Mouse (Mus musculus) retina, embryonic 14.5 days (tissue): ENCODE data around the gene F2rl3.
A peak's percentile ranks its signal among the peaks of the same experiment; 100 is the strongest.

Experiments
- DNase-seq: peaks from one replicate; pipeline ENCODE4 v3.0.0-alpha.2; 2015; ENCODE audit warnings: low spot score

F2rl3 gene

GRCm38 (mm10) chr8:72761322-72762051 lies at the start of gene F2rl3:
F2rl3 (plus strand) TSS chr8:72761880.
- DNase-seq, result no peak

GRCm38 (mm10) chr8:72712569-72712968 lies 49.1 kb upstream of the F2rl3 start:
- DNase-seq, result peak; percentile 39

GRCm38 (mm10) chr8:72716594-72716993 lies 45.1 kb upstream of the F2rl3 start:
- no peak for DNase-seq

GRCm38 (mm10) chr8:72720541-72720940 lies 41.1 kb upstream of the F2rl3 start:
- no peak for DNase-seq

GRCm38 (mm10) chr8:72722769-72723650 lies 38.7 kb upstream of the F2rl3 start, which contains the start of gene Sin3b:
Sin3b (plus strand) TSS chr8:72723285.
- peak; percentile 93 for DNase-seq

- no peak for DNase-seq
Observed at GRCm38 (mm10) chr8:72723651-72724001, 38.1 kb upstream of the F2rl3 start.

GRCm38 (mm10) chr8:72728636-72729035 lies 33.0 kb upstream of the F2rl3 start:
- DNase-seq, result no peak

GRCm38 (mm10) chr8:72735001-72735400 lies 26.7 kb upstream of the F2rl3 start:
- no peak for DNase-seq

- DNase-seq, result no peak
Observed at GRCm38 (mm10) chr8:72736868-72737267, 24.8 kb upstream of the F2rl3 start.

GRCm38 (mm10) chr8:72746061-72746460 lies 15.6 kb upstream of the F2rl3 start:
- DNase-seq, result peak; percentile 68

GRCm38 (mm10) chr8:72749846-72750245 lies 11.8 kb upstream of the F2rl3 start:
- no peak for DNase-seq

GRCm38 (mm10) chr8:72750266-72750665 lies 11.4 kb upstream of the F2rl3 start:
- no peak for DNase-seq

- no peak for DNase-seq
Observed at GRCm38 (mm10) chr8:72751126-72751525, 10.6 kb upstream of the F2rl3 start.

GRCm38 (mm10) chr8:72752289-72752688 lies 9.4 kb upstream of the F2rl3 start:
- no peak for DNase-seq

- DNase-seq, result no peak
Observed at GRCm38 (mm10) chr8:72753165-72753564, 8.5 kb upstream of the F2rl3 start.

GRCm38 (mm10) chr8:72753781-72754180 lies 7.9 kb upstream of the F2rl3 start:
- DNase-seq, result no peak

GRCm38 (mm10) chr8:72756031-72756430 lies 5.6 kb upstream of the F2rl3 start:
- no peak for DNase-seq

- DNase-seq, result no peak
Observed at GRCm38 (mm10) chr8:72756771-72757390, 4.8 kb upstream of the F2rl3 start.

- no peak for DNase-seq
Observed at GRCm38 (mm10) chr8:72757426-72758195, 4.1 kb upstream of the F2rl3 start.

GRCm38 (mm10) chr8:72758310-72758709 lies 3.4 kb upstream of the F2rl3 start:
- DNase-seq, result no peak

- DNase-seq, result no peak
Observed at GRCm38 (mm10) chr8:72760216-72760615, 1.5 kb upstream of the F2rl3 start.

- no peak for DNase-seq
Observed at GRCm38 (mm10) chr8:72762306-72762705, 626 bp downstream of the F2rl3 start.
